Mouse (Mus musculus) ES-E14 (cell line): ENCODE measurements at regions not wholly inside any gene's neighbourhood (a gene's known extent, or its start where the extent isn't known, plus 50 kb on each side); places are given as distances from the start of the nearest gene placed in this dataset.

ENCODE experiments used
- DNase-seq: peaks from one replicate; pipeline ENCODE4 v3.0.0-alpha.2; 2013; ENCODE audit warnings: low read depth, low spot score
- H3K27ac ChIP-seq: 2 replicates; pipeline ENCODE4 v1.5.1; 2012; ENCODE audit warnings: low read depth, mild to moderate bottlenecking, low read length, moderate library complexity, mixed read lengths; ENCODE audit not compliant: poor library complexity, insufficient read depth, severe bottlenecking
- H3K36me3 ChIP-seq: 2 replicates; pipeline ENCODE4 v1.6.1; 2012; ENCODE audit warnings: mild to moderate bottlenecking, low read length, moderate library complexity, mixed read lengths; ENCODE audit not compliant: control insufficient read depth, poor library complexity, insufficient read depth, severe bottlenecking
- H3K4me1 ChIP-seq, 2 experiments: fragments of 150-350 bp in 1 of 2; sonication (generic) in 1 of 2; 2 replicates each; pipeline ENCODE4 v1.6.1; 2012; ENCODE audit warnings: low read length in 2 of 2, mild to moderate bottlenecking in 1 of 2, mixed read lengths in 1 of 2; ENCODE audit not compliant: control insufficient read depth in 2 of 2, insufficient read depth in 2 of 2, poor library complexity in 1 of 2
- H3K4me3 ChIP-seq, 2 experiments: fragments of 150-350 bp in 1 of 2; sonication (generic) in 1 of 2; 2 replicates each; pipeline ENCODE4 v1.5.1; 2012; ENCODE audit warnings: low read length in 2 of 2, low read depth in 1 of 2, mild to moderate bottlenecking in 1 of 2, mixed read lengths in 1 of 2; ENCODE audit not compliant: insufficient read depth in 1 of 2, poor library complexity in 1 of 2, severe bottlenecking in 1 of 2
- H3K9ac ChIP-seq: 2 replicates; pipeline ENCODE4 v1.6.1; 2012; ENCODE audit warnings: low read depth, mild to moderate bottlenecking, low read length, mixed read lengths; ENCODE audit not compliant: poor library complexity, insufficient read depth, severe bottlenecking
- H3K9me3 ChIP-seq: fragments of 150-350 bp; sonication (generic); 2 replicates; pipeline ENCODE4 v1.6.1; 2012; ENCODE audit warnings: low read depth, mild to moderate bottlenecking, low read length; ENCODE audit not compliant: control insufficient read depth, insufficient read depth
- CHD2 ChIP-seq: IDR thresholded peaks from 2 replicates; pipeline ENCODE4 v1.6.1; 2014; ENCODE audit warnings: mild to moderate bottlenecking, low read depth, low read length, inconsistent platforms
- HCFC1 ChIP-seq: IDR thresholded peaks from 2 replicates; pipeline ENCODE4 v1.6.1; 2012; ENCODE audit warnings: low read length, inconsistent platforms, borderline replicate concordance; ENCODE audit not compliant: insufficient read depth
- MAFK ChIP-seq: IDR thresholded peaks from 2 replicates; pipeline ENCODE4 v1.6.1; 2014; ENCODE audit warnings: mild to moderate bottlenecking, low read depth, low read length, inconsistent platforms; ENCODE audit not compliant: insufficient read depth
- ZC3H11A ChIP-seq: IDR thresholded peaks from 2 replicates; pipeline ENCODE4 v1.6.1; 2012; ENCODE audit warnings: low read depth, mild to moderate bottlenecking, inconsistent platforms, low read length, borderline replicate concordance
- ZNF384 ChIP-seq: IDR thresholded peaks from 2 replicates; pipeline ENCODE4 v1.6.1; 2012; ENCODE audit warnings: low read depth, low read length, inconsistent platforms
- in situ Hi-C, 2 experiments: fragments of 600-800 bp; cut with MboI; formaldehyde crosslinking; loops; one replicate each; pipeline ENCODE4 v1.15.1; 2025; ENCODE audit warnings: low sequenced_read_pairs in 2 of 2, inconsistent platforms in 1 of 2; ENCODE audit not compliant: unreplicated experiment in 2 of 2

GRCm38 (mm10) chr13:47298010-47298409, 175.6 kb downstream of the Rnf144b start:
- no peaks in the 10 kb centered on the region for H3K36me3 ChIP-seq
- no peaks in the 10 kb centered on the region for H3K9me3 ChIP-seq
- in situ Hi-C loops: loop anchor here (25.0 kb wide), 2 partner anchors 161 to 486 kb away; no protein-coding TSS in a partner anchor
- H3K27ac ChIP-seq: no peak overlapping the region
- no peak overlapping the region for H3K4me3 ChIP-seq
- no peak for DNase-seq
- no peak overlapping the region for H3K9ac ChIP-seq
- TF ChIP-seq ZNF384 (no peak), ZC3H11A (no peak), HCFC1 (no peak), MAFK (no peak), CHD2 (no peak)
- no peaks in the 10 kb centered on the region for H3K4me1 ChIP-seq

GRCm38 (mm10) chr13:47300486-47300885, 178.0 kb downstream of the Rnf144b start:
- no peak overlapping the region for H3K9ac ChIP-seq
- no peak overlapping the region for H3K4me3 ChIP-seq
- H3K4me1 ChIP-seq: no peaks in the 10 kb centered on the region
- in situ Hi-C loops: no loop called here
- H3K9me3 ChIP-seq: no peaks in the 10 kb centered on the region
- no peak overlapping the region for H3K27ac ChIP-seq
- TF ChIP-seq CHD2 (no peak), ZNF384 (no peak), ZC3H11A (no peak), HCFC1 (no peak)
- DNase-seq: no peak
- no peaks in the 10 kb centered on the region for H3K36me3 ChIP-seq

GRCm38 (mm10) chr13:47301070-47301469, 178.6 kb downstream of the Rnf144b start:
- Histone ChIP-seq H3K4me1 (no peaks in the 10 kb centered on the region), H3K27ac (no peak overlapping the region), H3K9ac (no peak overlapping the region), H3K9me3 (no peaks in the 10 kb centered on the region), H3K36me3 (no peaks in the 10 kb centered on the region), H3K4me3 (no peak overlapping the region)
- in situ Hi-C loops: no loop called here
- TF ChIP-seq HCFC1: no peak
- TF ChIP-seq ZC3H11A: 0 out of 2 replicates have a peak, but pooled peaks have one; percentile 24
- peak; percentile 75 for TF ChIP-seq ZNF384
- DNase-seq: no peak

GRCm38 (mm10) chr13:47309492-47309891, 187.0 kb downstream of the Rnf144b start:
- no peaks in the 10 kb centered on the region for H3K4me1 ChIP-seq
- DNase-seq: no peak
- H3K27ac ChIP-seq: no peak overlapping the region
- no peak for TF ChIP-seq ZC3H11A
- no peak for TF ChIP-seq HCFC1
- TF ChIP-seq MAFK: no peak
- no peak for TF ChIP-seq CHD2
- TF ChIP-seq ZNF384: no peak
- no peak overlapping the region for H3K4me3 ChIP-seq
- H3K36me3 ChIP-seq: no peaks in the 10 kb centered on the region
- H3K9ac ChIP-seq: no peak overlapping the region
- in situ Hi-C loops: no loop called here
- H3K9me3 ChIP-seq: no peaks in the 10 kb centered on the region

GRCm38 (mm10) chr13:47310751-47311202, 188.3 kb downstream of the Rnf144b start:
- Histone ChIP-seq H3K9me3 (no peaks in the 10 kb centered on the region), H3K27ac (no peak overlapping the region), H3K4me1 (no peaks in the 10 kb centered on the region), H3K36me3 (no peaks in the 10 kb centered on the region), H3K9ac (no peak overlapping the region), H3K4me3 (no peak overlapping the region)
- DNase-seq: no peak
- in situ Hi-C loops: no loop called here
- no peak for TF ChIP-seq CHD2
- TF ChIP-seq MAFK: no peak
- no peak for TF ChIP-seq ZC3H11A
- TF ChIP-seq HCFC1: no peak
- no peak for TF ChIP-seq ZNF384
